Mouse (Mus musculus): ENCODE data around the gene Tyrp1.

GRCm38 (mm10) chr4:80866065-80866464, 32.1 kb downstream of the Tyrp1 start:
- peak; percentile 35 for TF ChIP-seq CTCF (conservative IDR thresholded peaks at IDR 0.05; ENCODE audit: low read length)
- no peak for TF ChIP-seq NANOG (IDR thresholded peaks at IDR 0.05; ENCODE audit: borderline replicate concordance, low read length)
- TF ChIP-seq POU5F1 (IDR thresholded peaks at IDR 0.05; ENCODE audit: borderline replicate concordance, low read length) = no peak
